Mouse (Mus musculus) heart, postnatal 0 days (tissue): ENCODE measurements around the gene Galnt9. TPM values are rescaled to one million over a fixed set of nuclear protein-coding genes. Genes with fewer than 3 reads are reported as not detected.

Experiments
- ATAC-seq: fragments of 200-750 bp; cut with Nextera tagmentation; 2 replicates; pipeline ENCODE4 v1.8.0; 2017; ENCODE audit warnings: low read depth, moderate number of reproducible peaks, moderate library complexity; ENCODE audit not compliant: insufficient read depth
- DNase-seq: peaks from one replicate; pipeline ENCODE4 v3.0.0-alpha.2; 2016; ENCODE audit warnings: low spot score
- H3K27ac ChIP-seq: fragments of 300-500 bp; sonication (generic); 2 replicates; pipeline ENCODE4 v1.5.1; 2014; ENCODE audit warnings: low read depth, mild to moderate bottlenecking
- H3K27me3 ChIP-seq: fragments of 300-500 bp; sonication (generic); 2 replicates; pipeline ENCODE4 v1.6.1; 2014; ENCODE audit warnings: low read length, mixed read lengths; ENCODE audit not compliant: control insufficient read depth, insufficient read depth
- H3K36me3 ChIP-seq: fragments of 300-500 bp; sonication (generic); replicated peaks from 2 replicates; pipeline ENCODE4 v1.6.1; 2014; ENCODE audit warnings: low read length, mixed read lengths; ENCODE audit not compliant: control insufficient read depth, insufficient read depth
- H3K4me1 ChIP-seq: fragments of 300-500 bp; sonication (generic); 2 replicates; pipeline ENCODE4 v1.6.1; 2014; ENCODE audit warnings: antibody characterized with exemption; ENCODE audit not compliant: control insufficient read depth, insufficient read depth
- H3K4me2 ChIP-seq: fragments of 300-500 bp; sonication (generic); 2 replicates; pipeline ENCODE4 v1.6.1; 2014; ENCODE audit warnings: low read depth, mild to moderate bottlenecking, low read length, moderate library complexity
- H3K4me3 ChIP-seq: fragments of 300-500 bp; sonication (generic); 2 replicates; pipeline ENCODE4 v1.5.1; 2014; ENCODE audit warnings: low read depth, low read length
- H3K9ac ChIP-seq: fragments of 300-500 bp; sonication (generic); replicated peaks from 2 replicates; pipeline ENCODE4 v1.6.1; 2014; ENCODE audit warnings: low read depth, low read length, mixed read lengths
- H3K9me3 ChIP-seq: fragments of 300-500 bp; sonication (generic); replicated peaks from 2 replicates; pipeline ENCODE4 v1.6.1; 2016; ENCODE audit warnings: low read length; ENCODE audit not compliant: control insufficient read depth
- CTCF ChIP-seq: IDR thresholded peaks from 2 replicates; pipeline ENCODE4 v1.5.1; 2016; ENCODE audit warnings: antibody characterized with exemption, control low read depth, low read depth
- EP300 ChIP-seq: IDR thresholded peaks from 2 replicates; pipeline ENCODE4 v1.6.1; 2016; ENCODE audit warnings: antibody characterized with exemption, low read depth
- WGBS: fragments of 180-500 bp; shearing (Covaris S2); extraction: QIAGEN DNeasy Blood & Tissue Kit; methylation state at CpG from one replicate; pipeline ENCODE4 v1.1.7; 2014; 5-methylcytosine and 5-hydroxymethylcytosine counted together
- polyA plus RNA-seq: library from polyadenylated mRNA; unstranded; fragments of >200 nt; fragmentation: Nextera tagmentation; extraction: Ambion mirVana; gene quantifications from 2 replicates; pipeline ENCODE4 v1.2.1, GENCODE M21; 2015
- total RNA-seq: library from RNA; depleted of rRNA; stranded (reverse); fragments of >200 nt; gene quantifications from 2 replicates; pipeline ENCODE4 v1.2.3, GENCODE M21; 2014; ENCODE audit warnings: low replicate concordance

The Galnt9 gene
- total and polyA plus RNA-seq, 2 experiments from 2014 or later = not detected

GRCm38 (mm10) chr5:110503361-110503760 lies 40.8 kb upstream of the Galnt9 start:
- H3K4me1 ChIP-seq = no peaks in the 10 kb centered on the region
- ATAC-seq = no peak
- 84% methylated on average over 3 of the region's 3 CpGs for WGBS
- TF ChIP-seq CTCF (no peak), EP300 (no peak)
- no peak for DNase-seq
- H3K9ac ChIP-seq = no peak overlapping the region
- no peak overlapping the region for H3K4me2 ChIP-seq
- no peak overlapping the region for H3K4me3 ChIP-seq
- peaks cover 9% of the 10 kb centered on the region; the same call in 1 of the 2 replicates for H3K27me3 ChIP-seq
- H3K9me3 ChIP-seq = no peaks in the 10 kb centered on the region
- no peaks in the 10 kb centered on the region for H3K36me3 ChIP-seq
- no peak overlapping the region for H3K27ac ChIP-seq

- TF ChIP-seq CTCF (no peak), EP300 (no peak)
- no peaks in the 10 kb centered on the region for H3K27me3 ChIP-seq
- no peak for ATAC-seq
- no peak for DNase-seq
- no peaks in the 10 kb centered on the region for H3K9me3 ChIP-seq
- H3K36me3 ChIP-seq = no peaks in the 10 kb centered on the region
- WGBS = 28% methylated on average over 10 of the region's 10 CpGs
- H3K4me1 ChIP-seq = no peaks in the 10 kb centered on the region
- H3K9ac ChIP-seq = no peak overlapping the region
- H3K4me3 ChIP-seq = no peak overlapping the region
- no peak overlapping the region for H3K27ac ChIP-seq
- no peak overlapping the region for H3K4me2 ChIP-seq
Measured at GRCm38 (mm10) chr5:110505611-110506294, 38.4 kb upstream of the Galnt9 start.

GRCm38 (mm10) chr5:110506295-110506616 lies 37.9 kb upstream of the Galnt9 start:
- no peak overlapping the region for H3K9ac ChIP-seq
- H3K36me3 ChIP-seq = no peaks in the 10 kb centered on the region
- no peak overlapping the region for H3K4me3 ChIP-seq
- ATAC-seq = no peak
- no peak overlapping the region for H3K27ac ChIP-seq
- no peak for DNase-seq
- no peak overlapping the region for H3K4me2 ChIP-seq
- no peaks in the 10 kb centered on the region for H3K4me1 ChIP-seq
- no peaks in the 10 kb centered on the region for H3K9me3 ChIP-seq
- 63% methylated on average over 8 of the region's 8 CpGs for WGBS
- TF ChIP-seq CTCF (no peak), EP300 (no peak)
- no peaks in the 10 kb centered on the region for H3K27me3 ChIP-seq

GRCm38 (mm10) chr5:110506856-110507255 lies 37.3 kb upstream of the Galnt9 start:
- TF ChIP-seq EP300 = no peak
- TF ChIP-seq CTCF = no peak
- H3K27me3 ChIP-seq = no peaks in the 10 kb centered on the region
- no peaks in the 10 kb centered on the region for H3K36me3 ChIP-seq
- H3K9ac ChIP-seq = no peak overlapping the region
- no peak overlapping the region for H3K4me2 ChIP-seq
- DNase-seq (no peak), ATAC-seq (no peak)
- no peak overlapping the region for H3K4me3 ChIP-seq
- no peak overlapping the region for H3K27ac ChIP-seq
- no peaks in the 10 kb centered on the region for H3K4me1 ChIP-seq
- no peaks in the 10 kb centered on the region for H3K9me3 ChIP-seq
- 75% methylated on average over 3 of the region's 3 CpGs for WGBS

GRCm38 (mm10) chr5:110507943-110508342 lies 36.2 kb upstream of the Galnt9 start:
- Histone ChIP-seq H3K9me3 (no peaks in the 10 kb centered on the region), H3K27ac (no peak overlapping the region), H3K9ac (no peak overlapping the region), H3K4me3 (no peak overlapping the region), H3K27me3 (no peaks in the 10 kb centered on the region), H3K36me3 (no peaks in the 10 kb centered on the region), H3K4me1 (no peaks in the 10 kb centered on the region), H3K4me2 (no peak overlapping the region)
- 85% methylated on average over 3 of the region's 3 CpGs for WGBS
- DNase-seq = no peak
- TF ChIP-seq EP300 (no peak), CTCF (no peak)
- no peak for ATAC-seq

GRCm38 (mm10) chr5:110510357-110510756 lies 33.8 kb upstream of the Galnt9 start:
- TF ChIP-seq CTCF = no peak
- TF ChIP-seq EP300 = no peak
- no peaks in the 10 kb centered on the region for H3K9me3 ChIP-seq
- no peaks in the 10 kb centered on the region for H3K36me3 ChIP-seq
- no peak overlapping the region for H3K27ac ChIP-seq
- H3K4me3 ChIP-seq = no peak overlapping the region
- no peak for ATAC-seq
- WGBS = 86% methylated on average over 6 of the region's 6 CpGs
- H3K4me1 ChIP-seq = no peaks in the 10 kb centered on the region
- H3K4me2 ChIP-seq = no peak overlapping the region
- no peaks in the 10 kb centered on the region for H3K27me3 ChIP-seq
- H3K9ac ChIP-seq = no peak overlapping the region
- DNase-seq = no peak
